Mouse (Mus musculus): ENCODE data around the gene Hdhd3. TPM values are rescaled to one million over a fixed set of nuclear protein-coding genes. Genes with fewer than 3 reads are reported as not detected.

The Hdhd3 gene
- polyA plus RNA-seq, 1 experiment from 2014 or later, result 23.5 TPM

- no peaks in the 10 kb centered on the region for H3K27me3 ChIP-seq (ENCODE audit: control insufficient read depth, insufficient read depth, low read length)
- no peak for TF ChIP-seq EP300 (optimal IDR thresholded peaks at IDR 0.05)
- peak; percentile 68 for TF ChIP-seq CTCF (IDR thresholded peaks at IDR 0.05; ENCODE audit: low read depth)
- H3K9me3 ChIP-seq (ENCODE audit: control insufficient read depth, low read length), result no peaks in the 10 kb centered on the region
- H3K27ac ChIP-seq (replicated peaks), result no peak overlapping the region
- 58% methylated on average over 2 of the region's 2 CpGs for WGBS
- H3K9ac ChIP-seq (ENCODE audit: low read length), result no peak overlapping the region
- peak; percentile 55 for DNase-seq (ENCODE audit: low spot score)
- H3K4me2 ChIP-seq (replicated peaks; ENCODE audit: low read depth), result no peak overlapping the region
- 0 out of 2 replicates have a peak, but pooled peaks cover 3% of the 10 kb centered on the region for H3K4me1 ChIP-seq (replicated peaks; ENCODE audit: control insufficient read depth, insufficient read depth)
- no peak overlapping the region for H3K4me3 ChIP-seq (ENCODE audit: low read depth, low read length)
- H3K36me3 ChIP-seq (ENCODE audit: control insufficient read depth, insufficient read depth, low read length), result peaks cover 25% of the 10 kb centered on the region
- ATAC-seq (ENCODE audit: low FRiP score, low TSS enrichment), result no peak
Measured at GRCm38 (mm10) chr4:62506798-62507197, 3.5 kb upstream of the Hdhd3 start.

- no peak overlapping the region for H3K27ac ChIP-seq (replicated peaks)
- H3K9ac ChIP-seq (ENCODE audit: low read length), result no peak overlapping the region
- no peak for DNase-seq (ENCODE audit: low spot score)
- H3K27me3 ChIP-seq (ENCODE audit: control insufficient read depth, insufficient read depth, low read length), result no peaks in the 10 kb centered on the region
- peaks cover 20% of the 10 kb centered on the region for H3K36me3 ChIP-seq (ENCODE audit: control insufficient read depth, insufficient read depth, low read length)
- no peaks in the 10 kb centered on the region for H3K9me3 ChIP-seq (ENCODE audit: control insufficient read depth, low read length)
- 73% methylated on average over 3 of the region's 3 CpGs for WGBS
- no peak for ATAC-seq (ENCODE audit: low FRiP score, low TSS enrichment)
- TF ChIP-seq CTCF (IDR thresholded peaks at IDR 0.05; ENCODE audit: low read depth), result no peak
- TF ChIP-seq EP300 (optimal IDR thresholded peaks at IDR 0.05), result no peak
- H3K4me1 ChIP-seq (replicated peaks; ENCODE audit: control insufficient read depth, insufficient read depth), result peaks cover 5% of the 10 kb centered on the region; the same call in 1 of the 2 replicates
- H3K4me3 ChIP-seq (ENCODE audit: low read depth, low read length), result no peak overlapping the region
- no peak overlapping the region for H3K4me2 ChIP-seq (replicated peaks; ENCODE audit: low read depth)
Measured at GRCm38 (mm10) chr4:62505991-62506390, 2.7 kb upstream of the Hdhd3 start.

GRCm38 (mm10) chr4:62502969-62503368 is 298 bp downstream of the Hdhd3 start:
- Histone ChIP-seq H3K9me3 (ENCODE audit: control insufficient read depth, low read length) (no peaks in the 10 kb centered on the region), H3K27ac (replicated peaks) (peak overlapping the region; percentile 91), H3K4me1 (replicated peaks; ENCODE audit: control insufficient read depth, insufficient read depth) (peaks cover 7% of the 10 kb centered on the region; the same call in 1 of the 2 replicates), H3K36me3 (ENCODE audit: control insufficient read depth, insufficient read depth, low read length) (peaks cover 12% of the 10 kb centered on the region), H3K4me2 (replicated peaks; ENCODE audit: low read depth) (no peak overlapping the region), H3K4me3 (ENCODE audit: low read depth, low read length) (no peak overlapping the region), H3K27me3 (ENCODE audit: control insufficient read depth, insufficient read depth, low read length) (no peaks in the 10 kb centered on the region), H3K9ac (ENCODE audit: low read length) (no peak overlapping the region)
- ATAC-seq (ENCODE audit: low FRiP score, low TSS enrichment) (peak; percentile 49), DNase-seq (ENCODE audit: low spot score) (peak; percentile 84)
- TF ChIP-seq EP300 (optimal IDR thresholded peaks at IDR 0.05) (no peak), CTCF (IDR thresholded peaks at IDR 0.05; ENCODE audit: low read depth) (no peak)
- WGBS, result 47% methylated on average over 7 of the region's 7 CpGs

- TF ChIP-seq EP300 (optimal IDR thresholded peaks at IDR 0.05), result no peak
- TF ChIP-seq CTCF (IDR thresholded peaks at IDR 0.05; ENCODE audit: low read depth), result 0 out of 2 replicates have a peak, but pooled peaks have one; percentile 2
- ATAC-seq (ENCODE audit: low FRiP score, low TSS enrichment), result peak; percentile 87
- 3% methylated on average over 35 of the region's 38 CpGs for WGBS
- peaks cover 7% of the 10 kb centered on the region; the same call in 1 of the 2 replicates for H3K4me1 ChIP-seq (replicated peaks; ENCODE audit: control insufficient read depth, insufficient read depth)
- peak overlapping the region; percentile 66 for H3K4me2 ChIP-seq (replicated peaks; ENCODE audit: low read depth)
- DNase-seq (ENCODE audit: low spot score), result peak; percentile 93
- peak overlapping the region; percentile 91 for H3K27ac ChIP-seq (replicated peaks)
- H3K4me3 ChIP-seq (ENCODE audit: low read depth, low read length), result peak overlapping the region; percentile 72
- peak overlapping the region; percentile 82 for H3K9ac ChIP-seq (ENCODE audit: low read length)
- no peaks in the 10 kb centered on the region for H3K27me3 ChIP-seq (ENCODE audit: control insufficient read depth, insufficient read depth, low read length)
- no peaks in the 10 kb centered on the region for H3K9me3 ChIP-seq (ENCODE audit: control insufficient read depth, low read length)
- H3K36me3 ChIP-seq (ENCODE audit: control insufficient read depth, insufficient read depth, low read length), result peaks cover 9% of the 10 kb centered on the region
Measured at GRCm38 (mm10) chr4:62501964-62502732, 1.1 kb downstream of the Hdhd3 start.

GRCm38 (mm10) chr4:62501534-62501933 is 1.7 kb downstream of the Hdhd3 start:
- peak overlapping the region; percentile 91 for H3K27ac ChIP-seq (replicated peaks)
- DNase-seq (ENCODE audit: low spot score) (peak; percentile 33), ATAC-seq (ENCODE audit: low FRiP score, low TSS enrichment) (no peak)
- H3K27me3 ChIP-seq (ENCODE audit: control insufficient read depth, insufficient read depth, low read length), result no peaks in the 10 kb centered on the region
- under 1% methylated on average over 7 of the region's 7 CpGs for WGBS
- H3K4me3 ChIP-seq (ENCODE audit: low read depth, low read length), result peak overlapping the region; percentile 72
- TF ChIP-seq EP300 (optimal IDR thresholded peaks at IDR 0.05) (no peak), CTCF (IDR thresholded peaks at IDR 0.05; ENCODE audit: low read depth) (no peak)
- peaks cover 9% of the 10 kb centered on the region for H3K36me3 ChIP-seq (ENCODE audit: control insufficient read depth, insufficient read depth, low read length)
- peak overlapping the region; percentile 82 for H3K9ac ChIP-seq (ENCODE audit: low read length)
- peaks cover 7% of the 10 kb centered on the region; the same call in 1 of the 2 replicates for H3K4me1 ChIP-seq (replicated peaks; ENCODE audit: control insufficient read depth, insufficient read depth)
- peak overlapping the region; percentile 66 for H3K4me2 ChIP-seq (replicated peaks; ENCODE audit: low read depth)
- H3K9me3 ChIP-seq (ENCODE audit: control insufficient read depth, low read length), result no peaks in the 10 kb centered on the region

- no peak overlapping the region for H3K9ac ChIP-seq (ENCODE audit: low read length)
- H3K27me3 ChIP-seq (ENCODE audit: control insufficient read depth, insufficient read depth, low read length), result no peaks in the 10 kb centered on the region
- peak overlapping the region; percentile 66 for H3K4me2 ChIP-seq (replicated peaks; ENCODE audit: low read depth)
- H3K4me1 ChIP-seq (replicated peaks; ENCODE audit: control insufficient read depth, insufficient read depth), result peaks cover 10% of the 10 kb centered on the region
- H3K9me3 ChIP-seq (ENCODE audit: control insufficient read depth, low read length), result no peaks in the 10 kb centered on the region
- peak; percentile 45 for DNase-seq (ENCODE audit: low spot score)
- TF ChIP-seq CTCF (IDR thresholded peaks at IDR 0.05; ENCODE audit: low read depth), result no peak
- TF ChIP-seq EP300 (optimal IDR thresholded peaks at IDR 0.05), result no peak
- peak; percentile 57; the same call in 1 of the 2 replicates for ATAC-seq (ENCODE audit: low FRiP score, low TSS enrichment)
- no peak overlapping the region for H3K4me3 ChIP-seq (ENCODE audit: low read depth, low read length)
- 59% methylated on average over 4 of the region's 4 CpGs for WGBS
- H3K27ac ChIP-seq (replicated peaks), result peak overlapping the region; percentile 91
- H3K36me3 ChIP-seq (ENCODE audit: control insufficient read depth, insufficient read depth, low read length), result peaks cover 9% of the 10 kb centered on the region
Measured at GRCm38 (mm10) chr4:62500799-62501198, 2.5 kb downstream of the Hdhd3 start.
